Mouse (Mus musculus): ENCODE data around the gene Ttc7. TPM values are rescaled to one million over a fixed set of nuclear protein-coding genes. Genes with fewer than 3 reads are reported as not detected.

Gene Ttc7
- polyA plus RNA-seq, 2 experiments: 7.8 to 7.9 TPM

GRCm38 (mm10) chr17:87254384-87254783, 28.3 kb upstream of the Ttc7 start:
- ATAC-seq (ENCODE audit: insufficient read depth): no peak
- Histone ChIP-seq H3K27ac (no peak overlapping the region), H3K27me3 (ENCODE audit: control insufficient read depth, insufficient read depth, low read length) (no peaks in the 10 kb centered on the region), H3K4me3 (ENCODE audit: insufficient read depth in 1 of 2, low read depth in 2 of 2, low read length in 2 of 2) (no peak overlapping the region), H3K4me2 (ENCODE audit: low read depth) (no peak overlapping the region), H3K4me1 (replicated peaks; ENCODE audit: control insufficient read depth in 2 of 2, insufficient read depth in 2 of 2, low read length in 1 of 2) (no peaks in the 10 kb centered on the region), H3K9ac (replicated peaks) (no peak overlapping the region), H3K9me3 (ENCODE audit: control insufficient read depth, low read length) (no peaks in the 10 kb centered on the region), H3K36me3 (replicated peaks; ENCODE audit: control insufficient read depth, insufficient read depth, low read depth) (no peaks in the 10 kb centered on the region)
- no peak for TF ChIP-seq CTCF (IDR thresholded peaks at IDR 0.05; ENCODE audit: low read depth)
- TF ChIP-seq EP300 (IDR thresholded peaks at IDR 0.05; ENCODE audit: low read depth): no peak
- DNase-seq (ENCODE audit: low read depth in 3 of 3, low spot score in 3 of 3): no peak
- 74% methylated on average over 8 of the region's 8 CpGs for WGBS (ENCODE audit: insufficient replicate concordance)

DNA sequence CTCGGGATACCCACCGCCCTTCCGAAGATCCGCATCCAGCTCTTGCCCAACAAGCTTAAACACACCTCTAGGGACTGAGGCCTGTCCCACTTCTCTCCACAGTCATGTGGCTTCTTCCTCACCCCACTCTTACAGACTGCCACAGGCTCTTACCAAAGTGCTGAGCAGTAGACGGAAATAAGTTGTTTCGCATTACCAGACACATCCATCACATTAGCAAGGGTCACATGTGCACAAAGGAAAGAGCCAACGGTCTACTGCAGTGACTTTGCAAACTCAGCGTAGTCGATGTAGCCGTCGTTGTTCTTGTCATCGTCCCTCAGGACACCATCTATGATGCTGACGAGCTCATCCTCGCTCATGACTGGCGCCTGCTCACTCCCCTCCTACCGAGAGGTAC, 27.0 kb upstream of the Ttc7 start:
- H3K27ac ChIP-seq: no peak overlapping the region
- H3K27me3 ChIP-seq (ENCODE audit: control insufficient read depth, insufficient read depth, low read length): no peaks in the 10 kb centered on the region
- DNase-seq (ENCODE audit: low read depth in 3 of 3, low spot score in 3 of 3) (no peak), ATAC-seq (ENCODE audit: insufficient read depth) (no peak)
- no peak for TF ChIP-seq EP300 (IDR thresholded peaks at IDR 0.05; ENCODE audit: low read depth)
- no peak for TF ChIP-seq CTCF (IDR thresholded peaks at IDR 0.05; ENCODE audit: low read depth)
- no peak overlapping the region for H3K4me2 ChIP-seq (ENCODE audit: low read depth)
- no peak overlapping the region for H3K4me3 ChIP-seq (ENCODE audit: insufficient read depth in 1 of 2, low read depth in 2 of 2, low read length in 2 of 2)
- H3K9ac ChIP-seq (replicated peaks): no peak overlapping the region
- no peaks in the 10 kb centered on the region for H3K4me1 ChIP-seq (replicated peaks; ENCODE audit: control insufficient read depth in 2 of 2, insufficient read depth in 2 of 2, low read length in 1 of 2)
- no peaks in the 10 kb centered on the region for H3K9me3 ChIP-seq (ENCODE audit: control insufficient read depth, low read length)
- WGBS (ENCODE audit: insufficient replicate concordance): 74% methylated on average over 16 of the region's 16 CpGs
- no peaks in the 10 kb centered on the region for H3K36me3 ChIP-seq (replicated peaks; ENCODE audit: control insufficient read depth, insufficient read depth, low read depth)

DNA sequence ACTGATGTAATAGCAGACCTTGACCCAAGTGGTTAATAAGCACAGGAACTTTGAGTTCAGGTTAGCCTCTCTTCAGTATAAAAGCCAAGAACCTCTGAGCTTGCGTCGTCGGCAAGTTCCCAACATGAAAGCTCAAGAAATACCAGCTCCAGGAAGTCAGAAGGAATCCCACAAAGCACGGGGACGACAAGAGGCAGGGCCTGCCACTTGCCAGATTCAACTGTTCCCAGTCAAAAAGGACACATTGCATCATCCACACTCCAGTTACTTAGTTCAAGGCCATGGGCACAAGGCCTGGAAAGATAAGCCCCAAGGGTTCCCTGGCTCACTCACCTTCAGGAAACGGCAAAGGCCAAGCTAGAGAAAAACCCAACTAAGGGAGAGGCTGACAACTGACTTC, 19.3 kb upstream of the Ttc7 start:
- no peaks in the 10 kb centered on the region for H3K9me3 ChIP-seq (ENCODE audit: control insufficient read depth, low read length)
- H3K36me3 ChIP-seq (replicated peaks; ENCODE audit: control insufficient read depth, insufficient read depth, low read depth): no peaks in the 10 kb centered on the region
- H3K27ac ChIP-seq: no peak overlapping the region
- ATAC-seq (ENCODE audit: insufficient read depth) (no peak), DNase-seq (ENCODE audit: low read depth in 3 of 3, low spot score in 3 of 3) (no peak)
- H3K4me3 ChIP-seq (ENCODE audit: insufficient read depth in 1 of 2, low read depth in 2 of 2, low read length in 2 of 2): no peak overlapping the region
- WGBS (ENCODE audit: insufficient replicate concordance): 49% methylated on average over 6 of the region's 6 CpGs
- H3K27me3 ChIP-seq (ENCODE audit: control insufficient read depth, insufficient read depth, low read length): no peaks in the 10 kb centered on the region
- peaks cover 0 to 21% of the 10 kb centered on the region in 2 experiments; a peak in 3 of 4 replicates for H3K4me1 ChIP-seq (replicated peaks; ENCODE audit: control insufficient read depth in 2 of 2, insufficient read depth in 2 of 2, low read length in 1 of 2)
- no peak overlapping the region for H3K9ac ChIP-seq (replicated peaks)
- peak overlapping the region; percentile 77 for H3K4me2 ChIP-seq (ENCODE audit: low read depth)
- TF ChIP-seq CTCF (IDR thresholded peaks at IDR 0.05; ENCODE audit: low read depth) (no peak), EP300 (IDR thresholded peaks at IDR 0.05; ENCODE audit: low read depth) (no peak)

DNA sequence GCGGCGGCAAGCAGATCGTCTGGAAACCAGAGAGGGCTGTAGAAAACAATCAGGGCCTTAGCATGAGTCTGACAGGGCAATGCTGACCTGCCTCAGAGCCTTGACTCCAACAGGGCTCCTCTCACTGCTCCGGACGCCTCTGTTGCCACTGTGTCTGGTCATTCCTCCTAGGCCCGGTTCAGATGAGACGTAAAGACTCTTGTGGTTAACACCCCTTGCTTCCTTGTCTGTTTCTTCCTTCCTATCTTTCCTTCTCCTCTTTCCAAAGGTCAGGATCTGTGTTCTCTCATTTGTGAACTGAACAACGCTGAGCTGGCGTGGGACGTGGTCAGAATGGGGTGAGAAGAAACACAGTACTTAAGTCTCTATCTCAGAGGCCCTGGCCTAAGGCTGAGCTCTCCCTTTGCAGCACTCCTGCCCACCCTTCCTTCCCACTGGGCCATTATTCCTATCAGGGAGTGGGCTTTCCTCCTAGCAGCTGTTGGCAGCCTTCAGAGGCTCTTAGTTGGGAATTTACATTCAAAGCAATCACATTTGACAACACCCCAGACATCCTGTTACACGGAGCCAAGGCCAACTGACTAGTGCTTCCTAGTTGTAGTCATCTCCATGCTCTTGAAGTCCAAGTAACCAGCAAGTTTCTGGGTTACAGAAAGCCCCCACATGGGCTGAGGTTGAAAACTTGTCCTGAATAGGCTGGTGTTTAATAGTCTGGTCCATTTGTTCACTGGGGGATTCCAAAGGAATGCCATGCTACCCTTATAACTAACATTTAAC, 18.4 kb upstream of the Ttc7 start:
- DNase-seq (ENCODE audit: low read depth in 3 of 3, low spot score in 3 of 3) (no peak), ATAC-seq (ENCODE audit: insufficient read depth) (no peak)
- Histone ChIP-seq H3K9ac (replicated peaks) (no peak overlapping the region), H3K4me3 (ENCODE audit: insufficient read depth in 1 of 2, low read depth in 2 of 2, low read length in 2 of 2) (peak overlapping the region in 1 of 2 experiments; percentile 60; a peak in 2 of 4 replicates), H3K9me3 (ENCODE audit: control insufficient read depth, low read length) (no peaks in the 10 kb centered on the region), H3K36me3 (replicated peaks; ENCODE audit: control insufficient read depth, insufficient read depth, low read depth) (no peaks in the 10 kb centered on the region), H3K27ac (no peak overlapping the region), H3K4me1 (replicated peaks; ENCODE audit: control insufficient read depth in 2 of 2, insufficient read depth in 2 of 2, low read length in 1 of 2) (peaks cover 0 to 21% of the 10 kb centered on the region in 2 experiments; a peak in 3 of 4 replicates), H3K27me3 (ENCODE audit: control insufficient read depth, insufficient read depth, low read length) (no peaks in the 10 kb centered on the region), H3K4me2 (ENCODE audit: low read depth) (peak overlapping the region; percentile 77)
- TF ChIP-seq EP300 (IDR thresholded peaks at IDR 0.05; ENCODE audit: low read depth) (no peak), CTCF (IDR thresholded peaks at IDR 0.05; ENCODE audit: low read depth) (no peak)
- 64% methylated on average over 11 of the region's 11 CpGs for WGBS (ENCODE audit: insufficient replicate concordance)

DNA sequence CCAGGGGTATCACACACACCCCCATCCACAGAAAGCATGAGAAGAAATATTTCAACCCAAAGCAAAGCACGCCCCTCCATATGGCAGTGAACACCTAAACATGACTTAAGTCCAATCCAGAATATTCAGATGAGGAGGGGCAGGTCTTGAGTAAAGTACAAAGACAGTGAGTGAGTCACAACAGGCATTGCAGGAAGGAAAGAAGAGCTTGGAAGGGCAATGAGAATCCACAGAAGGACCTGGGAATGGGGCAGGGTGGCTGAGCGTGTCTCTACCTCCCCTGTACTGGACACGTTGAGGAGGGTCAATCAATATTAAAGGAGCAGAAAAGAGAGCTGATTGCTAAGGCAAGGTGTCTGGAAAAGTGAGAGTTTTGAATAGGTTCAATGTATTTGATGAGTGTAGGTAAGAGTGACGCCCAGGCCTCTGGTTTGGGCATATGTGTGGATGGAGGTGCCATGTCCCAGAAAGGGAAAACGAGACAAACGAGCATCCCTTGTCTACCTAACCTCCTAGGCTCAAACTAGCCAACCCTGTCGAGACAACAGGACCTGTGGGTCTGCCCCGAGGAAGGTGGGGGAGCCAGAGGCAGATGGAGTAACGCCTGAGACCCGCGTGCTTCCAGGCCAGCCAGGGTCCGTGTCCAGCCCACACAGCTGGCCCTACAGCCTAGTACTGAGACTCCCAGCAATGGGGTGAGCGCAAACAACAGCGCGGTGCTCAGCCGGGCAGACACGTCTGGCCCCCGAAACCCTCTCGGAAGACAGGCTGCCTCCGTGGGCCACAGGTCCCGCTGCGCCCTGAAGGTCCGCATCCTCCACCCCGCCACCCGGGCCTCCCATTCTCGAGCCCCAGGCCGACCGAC, 17.5 kb upstream of the Ttc7 start:
- peak; percentile 67 for ATAC-seq (ENCODE audit: insufficient read depth)

More for the DNA sequence above, 17.5 kb upstream of the Ttc7 start:
- no peak for TF ChIP-seq EP300 (IDR thresholded peaks at IDR 0.05; ENCODE audit: low read depth)
- TF ChIP-seq CTCF (IDR thresholded peaks at IDR 0.05; ENCODE audit: low read depth): no peak
- peaks cover 0 to 21% of the 10 kb centered on the region in 2 experiments; a peak in 3 of 4 replicates for H3K4me1 ChIP-seq (replicated peaks; ENCODE audit: control insufficient read depth in 2 of 2, insufficient read depth in 2 of 2, low read length in 1 of 2)
- H3K9ac ChIP-seq (replicated peaks): peak overlapping the region; percentile 73
- no peaks in the 10 kb centered on the region for H3K36me3 ChIP-seq (replicated peaks; ENCODE audit: control insufficient read depth, insufficient read depth, low read depth)
- WGBS (ENCODE audit: insufficient replicate concordance): 7% methylated on average over 28 of the region's 28 CpGs
- no peaks in the 10 kb centered on the region for H3K27me3 ChIP-seq (ENCODE audit: control insufficient read depth, insufficient read depth, low read length)
- DNase-seq (ENCODE audit: low read depth in 3 of 3, low spot score in 3 of 3): no peak
- H3K27ac ChIP-seq: no peak overlapping the region
- H3K4me3 ChIP-seq (ENCODE audit: insufficient read depth in 1 of 2, low read depth in 2 of 2, low read length in 2 of 2): peak overlapping the region; percentile 60 to 63
- H3K9me3 ChIP-seq (ENCODE audit: control insufficient read depth, low read length): no peaks in the 10 kb centered on the region
- H3K4me2 ChIP-seq (ENCODE audit: low read depth): peak overlapping the region; percentile 77
